Mouse (Mus musculus) forebrain, embryonic 14.5 days (tissue): Measurements from ENCODE around the gene Lamtor2. TPM values are rescaled to one million over a fixed set of nuclear protein-coding genes. Genes with fewer than 3 reads are reported as not detected.

ENCODE experiments used
- ATAC-seq: fragments of 200-750 bp; cut with Nextera tagmentation; 2 replicates; pipeline ENCODE4 v1.8.0; 2017; ENCODE audit warnings: mild to moderate bottlenecking, moderate library complexity
- DNase-seq: peaks from one replicate; pipeline ENCODE4 v3.0.0-alpha.2; 2015; ENCODE audit warnings: low spot score
- H3K27ac ChIP-seq: fragments of 300-500 bp; sonication (generic); 2 replicates; pipeline ENCODE4 v1.5.1; 2014; ENCODE audit warnings: low read depth, mild to moderate bottlenecking, control low read depth, low read length, moderate library complexity
- H3K27me3 ChIP-seq: fragments of 300-500 bp; sonication (generic); replicated peaks from 2 replicates; pipeline ENCODE4 v1.6.1; 2014; ENCODE audit warnings: low read length, control low read depth, mixed read lengths; ENCODE audit not compliant: control insufficient read depth, insufficient read depth
- H3K36me3 ChIP-seq: fragments of 300-500 bp; sonication (generic); 2 replicates; pipeline ENCODE4 v1.6.1; 2014; ENCODE audit warnings: low read length, control low read depth; ENCODE audit not compliant: control insufficient read depth, insufficient read depth
- H3K4me1 ChIP-seq: fragments of 300-500 bp; sonication (generic); 2 replicates; pipeline ENCODE4 v1.6.1; 2014; ENCODE audit warnings: antibody characterized with exemption, low read length, control low read depth; ENCODE audit not compliant: control insufficient read depth, insufficient read depth
- H3K4me2 ChIP-seq: fragments of 300-500 bp; sonication (generic); 2 replicates; pipeline ENCODE4 v1.6.1; 2014; ENCODE audit warnings: mild to moderate bottlenecking, control low read depth, low read length
- H3K4me3 ChIP-seq: fragments of 300-500 bp; sonication (generic); 2 replicates; pipeline ENCODE4 v1.5.1; 2014; ENCODE audit warnings: low read depth, low read length, control low read depth
- H3K9ac ChIP-seq: fragments of 300-500 bp; sonication (generic); 2 replicates; pipeline ENCODE4 v1.6.1; 2014; ENCODE audit warnings: mild to moderate bottlenecking, low read length, control low read depth, moderate library complexity
- H3K9me3 ChIP-seq: fragments of 300-500 bp; sonication (generic); replicated peaks from 2 replicates; pipeline ENCODE4 v1.6.1; 2016; ENCODE audit warnings: low read length, control low read depth, mixed read lengths; ENCODE audit not compliant: control insufficient read depth
- WGBS: fragments of 180-500 bp; shearing (Covaris S2); extraction: QIAGEN DNeasy Blood & Tissue Kit; methylation state at CpG from one replicate; pipeline ENCODE4 v1.1.7; 2014; 5-methylcytosine and 5-hydroxymethylcytosine counted together
- polyA plus RNA-seq: library from polyadenylated mRNA; unstranded; fragments of >200 nt; fragmentation: Nextera tagmentation; extraction: Ambion mirVana; gene quantifications from 2 replicates; pipeline ENCODE4 v1.2.1, GENCODE M21; 2014

Gene Lamtor2
- polyA plus RNA-seq, 1 experiment from 2014 or later, result 122 TPM

DNA sequence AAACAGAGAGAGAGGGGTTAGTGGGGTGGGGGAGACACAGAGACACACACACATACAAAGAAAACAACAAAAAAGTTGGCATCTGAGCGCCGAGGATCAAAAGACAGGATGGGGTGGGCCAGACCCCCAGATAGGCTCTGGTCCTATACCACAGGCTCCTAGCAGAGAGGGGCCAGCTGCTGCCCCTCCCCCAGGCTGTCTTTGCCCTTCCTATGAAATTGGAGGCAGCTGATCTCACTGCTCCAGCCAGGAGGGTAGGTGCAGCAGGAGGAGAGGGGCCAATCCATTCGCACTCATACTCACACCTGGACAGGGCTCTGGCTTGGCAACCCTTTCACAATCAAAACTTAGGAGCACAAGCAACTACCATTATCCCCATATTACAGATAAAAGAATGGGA is 43.6 kb downstream of the Lamtor2 start:
- WGBS, result 59% methylated on average over 3 of the region's 3 CpGs
- no peaks in the 10 kb centered on the region for H3K36me3 ChIP-seq
- H3K9me3 ChIP-seq, result no peaks in the 10 kb centered on the region
- ATAC-seq (peak; percentile 2; the same call in 1 of the 2 replicates), DNase-seq (no peak)
- peak overlapping the region; percentile 91 for H3K27ac ChIP-seq
- H3K27me3 ChIP-seq, result no peaks in the 10 kb centered on the region
- H3K4me3 ChIP-seq, result peak overlapping the region; percentile 32
- peak overlapping the region; percentile 61 for H3K4me2 ChIP-seq
- H3K4me1 ChIP-seq, result peaks cover 12% of the 10 kb centered on the region
- peak overlapping the region; percentile 62 for H3K9ac ChIP-seq

- ATAC-seq, result no peak
- Histone ChIP-seq H3K9ac (no peak overlapping the region), H3K4me3 (no peak overlapping the region), H3K27ac (no peak overlapping the region), H3K27me3 (no peaks in the 10 kb centered on the region), H3K9me3 (no peaks in the 10 kb centered on the region), H3K4me2 (no peak overlapping the region), H3K4me1 (peaks cover 6% of the 10 kb centered on the region; the same call in 1 of the 2 replicates), H3K36me3 (no peaks in the 10 kb centered on the region)
- no peak for DNase-seq
- WGBS, result 51% methylated on average over 7 of the region's 7 CpGs
Observed at GRCm38 (mm10) chr3:88505765-88506164, 47.1 kb downstream of the Lamtor2 start.

- no peaks in the 10 kb centered on the region for H3K36me3 ChIP-seq
- no peak overlapping the region for H3K27ac ChIP-seq
- ATAC-seq (no peak), DNase-seq (no peak)
- no peak overlapping the region for H3K4me3 ChIP-seq
- no peaks in the 10 kb centered on the region for H3K9me3 ChIP-seq
- no peak overlapping the region for H3K4me2 ChIP-seq
- no peak overlapping the region for H3K9ac ChIP-seq
- peaks cover 2% of the 10 kb centered on the region; the same call in 1 of the 2 replicates for H3K4me1 ChIP-seq
- H3K27me3 ChIP-seq, result no peaks in the 10 kb centered on the region
- WGBS, result 69% methylated on average over 6 of the region's 6 CpGs
Observed at GRCm38 (mm10) chr3:88505081-88505480, 47.8 kb downstream of the Lamtor2 start.

GRCm38 (mm10) chr3:88503881-88504746 is 48.8 kb downstream of the Lamtor2 start:
- no peaks in the 10 kb centered on the region for H3K27me3 ChIP-seq
- WGBS, result 46% methylated on average over 8 of the region's 8 CpGs
- H3K36me3 ChIP-seq, result no peaks in the 10 kb centered on the region
- DNase-seq (no peak), ATAC-seq (no peak)
- no peaks in the 10 kb centered on the region for H3K9me3 ChIP-seq
- H3K4me2 ChIP-seq, result no peak overlapping the region
- H3K4me1 ChIP-seq, result peaks cover 2% of the 10 kb centered on the region; the same call in 1 of the 2 replicates
- H3K4me3 ChIP-seq, result no peak overlapping the region
- no peak overlapping the region for H3K9ac ChIP-seq
- no peak overlapping the region for H3K27ac ChIP-seq

DNA sequence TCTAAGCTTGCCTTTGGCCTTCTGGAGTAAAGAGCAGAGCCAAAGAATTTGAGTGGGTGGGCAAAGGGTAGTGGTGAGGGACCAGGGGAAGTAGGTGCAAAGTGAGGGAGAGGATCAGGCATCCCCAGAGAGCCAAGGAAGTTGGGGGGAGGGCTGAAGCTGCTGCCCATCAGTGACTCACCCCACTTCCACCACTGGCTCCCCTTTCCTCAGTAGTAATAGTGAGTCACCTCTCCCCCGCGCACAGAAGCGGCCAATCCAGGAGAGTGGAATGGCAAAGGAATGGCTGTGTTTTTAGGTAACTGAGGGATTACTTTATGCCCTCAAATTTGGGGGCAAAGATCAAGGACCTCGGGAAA is 49.4 kb downstream of the Lamtor2 start:
- Histone ChIP-seq H3K4me3 (peak overlapping the region; percentile 60; the same call in 1 of the 2 replicates), H3K27me3 (no peaks in the 10 kb centered on the region), H3K4me1 (peaks cover 2% of the 10 kb centered on the region; the same call in 1 of the 2 replicates), H3K9me3 (no peaks in the 10 kb centered on the region), H3K9ac (no peak overlapping the region), H3K36me3 (no peaks in the 10 kb centered on the region), H3K4me2 (peak overlapping the region; percentile 99), H3K27ac (no peak overlapping the region)
- DNase-seq (no peak), ATAC-seq (peak; percentile 16; the same call in 1 of the 2 replicates)
- 20% methylated on average over 4 of the region's 4 CpGs for WGBS

DNA sequence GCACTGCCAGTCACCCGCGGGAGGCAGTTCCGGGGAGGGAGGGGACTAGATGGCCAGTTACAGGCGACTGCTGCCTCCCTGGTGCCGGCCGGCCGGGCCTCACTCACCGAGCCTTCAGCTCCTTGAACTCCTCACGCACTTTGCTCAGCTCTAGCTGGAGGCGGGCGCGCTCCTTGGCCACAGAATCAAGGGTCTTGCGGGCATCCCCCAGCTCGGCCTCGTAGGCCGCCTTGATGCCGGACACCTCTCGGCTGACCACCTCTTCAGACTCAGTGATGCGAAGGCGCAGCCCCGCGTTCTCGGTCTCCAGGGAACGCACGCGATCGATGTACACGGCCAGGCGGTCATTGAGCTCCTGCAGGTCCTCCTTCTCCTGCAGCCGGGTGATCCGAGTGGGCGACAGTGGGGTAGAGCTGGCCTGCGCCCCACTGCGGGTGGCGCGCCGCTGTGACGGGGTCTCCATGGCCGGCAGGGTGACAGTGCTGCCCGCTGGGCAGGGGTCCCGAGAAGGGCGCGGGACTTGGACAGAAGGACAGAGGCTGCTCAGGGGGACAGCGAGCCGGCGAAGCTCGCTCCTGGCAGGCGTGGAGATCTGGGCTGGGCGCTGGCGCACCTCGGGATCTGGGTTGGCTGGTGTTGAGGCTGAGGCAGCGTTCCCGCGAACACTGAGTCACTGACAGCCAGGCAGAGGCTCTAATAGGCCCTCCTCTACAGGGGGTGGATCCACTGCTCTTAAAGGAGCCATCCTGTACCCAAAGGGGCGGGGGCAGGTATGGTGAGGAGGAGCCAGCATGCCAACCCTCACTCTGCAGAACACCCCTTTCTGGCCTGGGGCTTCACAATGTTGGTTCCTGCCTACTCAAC is 50.0 kb downstream of the Lamtor2 start:
- H3K27ac ChIP-seq, result peak overlapping the region; percentile 9; the same call in 1 of the 2 replicates
- no peaks in the 10 kb centered on the region for H3K27me3 ChIP-seq
- H3K9me3 ChIP-seq, result no peaks in the 10 kb centered on the region
- peak overlapping the region; percentile 99 for H3K4me2 ChIP-seq
- H3K4me3 ChIP-seq, result peak overlapping the region; percentile 60
- no peaks in the 10 kb centered on the region for H3K36me3 ChIP-seq
- H3K9ac ChIP-seq, result peak overlapping the region; percentile 79
- peaks cover 2% of the 10 kb centered on the region; the same call in 1 of the 2 replicates for H3K4me1 ChIP-seq
- under 1% methylated on average over 55 of the region's 55 CpGs for WGBS
- peak; percentile 88 for DNase-seq
- peak; percentile 91 for ATAC-seq

GRCm38 (mm10) chr3:88502031-88502571 is 50.8 kb downstream of the Lamtor2 start:
- DNase-seq, result no peak
- Histone ChIP-seq H3K36me3 (no peaks in the 10 kb centered on the region), H3K9ac (peak overlapping the region; percentile 79), H3K9me3 (no peaks in the 10 kb centered on the region), H3K27ac (no peak overlapping the region), H3K4me3 (peak overlapping the region; percentile 60), H3K4me2 (peak overlapping the region; percentile 99), H3K27me3 (no peaks in the 10 kb centered on the region), H3K4me1 (peaks cover 2% of the 10 kb centered on the region; the same call in 1 of the 2 replicates)
- WGBS, result 19% methylated on average over 11 of the region's 11 CpGs
- no peak for ATAC-seq

GRCm38 (mm10) chr3:88501366-88502030 is 51.4 kb downstream of the Lamtor2 start:
- H3K4me1 ChIP-seq, result peaks cover 2% of the 10 kb centered on the region; the same call in 1 of the 2 replicates
- WGBS, result 58% methylated on average over 6 of the region's 6 CpGs
- ATAC-seq (no peak), DNase-seq (no peak)
- no peak overlapping the region for H3K9ac ChIP-seq
- no peaks in the 10 kb centered on the region for H3K9me3 ChIP-seq
- H3K4me2 ChIP-seq, result peak overlapping the region; percentile 99; the same call in 1 of the 2 replicates
- H3K27me3 ChIP-seq, result no peaks in the 10 kb centered on the region
- H3K36me3 ChIP-seq, result no peaks in the 10 kb centered on the region
- H3K27ac ChIP-seq, result no peak overlapping the region
- no peak overlapping the region for H3K4me3 ChIP-seq
